Mouse (Mus musculus) neural tube, embryonic 12.5 days (tissue): Measurements from ENCODE around the gene Dscaml1. TPM values are rescaled to one million over a fixed set of nuclear protein-coding genes. Genes with fewer than 3 reads are reported as not detected.

Experiments used
- ATAC-seq: fragments of 200-750 bp; cut with Nextera tagmentation; 2 replicates; pipeline ENCODE4 v1.8.0; 2017; ENCODE audit warnings: low read depth, mild to moderate bottlenecking, moderate TSS enrichment, moderate library complexity; ENCODE audit not compliant: low FRiP score
- H3K27ac ChIP-seq: fragments of 300-500 bp; sonication (generic); 2 replicates; pipeline ENCODE4 v1.5.1; 2016
- H3K27me3 ChIP-seq: fragments of 300-500 bp; sonication (generic); replicated peaks from 2 replicates; pipeline ENCODE4 v1.6.1; 2016; ENCODE audit warnings: mild to moderate bottlenecking
- H3K36me3 ChIP-seq: fragments of 300-500 bp; sonication (generic); 2 replicates; pipeline ENCODE4 v1.6.1; 2016; ENCODE audit warnings: mild to moderate bottlenecking
- H3K4me1 ChIP-seq: fragments of 300-500 bp; sonication (generic); 2 replicates; pipeline ENCODE4 v1.6.1; 2016
- H3K4me2 ChIP-seq: fragments of 300-500 bp; sonication (generic); replicated peaks from 2 replicates; pipeline ENCODE4 v1.6.1; 2016; ENCODE audit warnings: mild to moderate bottlenecking
- H3K4me3 ChIP-seq: fragments of 300-500 bp; sonication (generic); 2 replicates; pipeline ENCODE4 v1.5.1; 2016
- H3K9ac ChIP-seq: fragments of 300-500 bp; sonication (generic); 2 replicates; pipeline ENCODE4 v1.6.1; 2016; ENCODE audit warnings: mild to moderate bottlenecking
- H3K9me3 ChIP-seq: fragments of 300-500 bp; sonication (generic); 2 replicates; pipeline ENCODE4 v1.6.1; 2016; ENCODE audit warnings: mild to moderate bottlenecking
- WGBS: fragments of 180-500 bp; shearing (Covaris S2); methylation state at CpG from one replicate; pipeline ENCODE4 v1.1.7; 2016; 5-methylcytosine and 5-hydroxymethylcytosine counted together
- polyA plus RNA-seq: library from polyadenylated mRNA; unstranded; fragments of >200 nt; fragmentation: Nextera tagmentation; extraction: Ambion mirVana; gene quantifications from 2 replicates; pipeline ENCODE4 v1.2.1, GENCODE M21; 2016

Dscaml1 gene
- 6.4 and 6.5 TPM in 2 replicates for polyA plus RNA-seq

DNA sequence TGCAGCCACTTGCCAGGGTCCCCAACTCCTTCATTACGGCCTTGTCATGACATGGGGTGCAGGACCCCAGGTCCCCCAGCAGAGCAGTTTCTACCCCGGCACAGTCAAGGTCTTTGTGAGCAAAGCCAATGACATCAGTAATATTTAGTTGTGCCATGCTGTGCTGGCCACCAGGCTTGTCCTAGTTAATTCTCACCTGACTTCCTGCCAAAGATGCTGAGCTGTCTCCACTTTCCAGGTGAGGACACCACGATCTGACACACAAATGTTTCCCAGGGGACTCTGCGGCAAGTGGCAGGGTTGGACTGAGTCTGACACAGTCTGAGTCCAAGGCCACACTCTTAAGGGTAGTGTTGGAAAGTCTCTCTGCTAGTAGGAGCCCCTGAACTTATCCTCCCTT, at the start of gene Dscaml1:
Gene Dscaml1 (plus strand): TSS at position 173 of the 400 bp plus-strand sequence.
- Histone ChIP-seq H3K9me3 (no peaks in the 10 kb centered on the region), H3K4me1 (peaks cover 16% of the 10 kb centered on the region), H3K9ac (no peak within 1 kb of the TSS), H3K27ac (no peak within 1 kb of the TSS), H3K27me3 (peaks cover 39% of the 10 kb centered on the region), H3K36me3 (no peaks in the 10 kb centered on the region), H3K4me3 (no peak within 1 kb of the TSS), H3K4me2 (no peak within 1 kb of the TSS)
- no peak for ATAC-seq
- WGBS, result 80% methylated on average over 4 of the region's 4 CpGs

DNA sequence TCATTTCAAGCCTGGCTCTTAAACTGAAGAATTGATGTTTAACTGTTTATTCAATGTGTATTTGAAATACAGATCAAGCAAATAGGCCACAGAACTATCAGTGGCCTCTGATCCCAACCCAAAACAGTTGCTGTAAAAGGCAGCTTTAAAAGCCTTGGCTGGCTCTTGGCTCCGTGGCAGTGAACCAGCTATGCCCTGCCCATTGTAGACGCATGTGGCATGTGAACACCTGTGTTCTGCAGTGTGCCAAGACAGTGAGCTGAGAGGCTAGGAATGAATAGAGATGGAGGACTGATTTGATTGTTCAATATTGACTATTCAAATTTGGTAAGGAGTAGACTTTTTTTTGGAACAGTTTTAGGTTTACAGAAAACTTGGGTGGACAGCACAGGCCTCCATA, 49.5 kb upstream of the Dscaml1 start:
- Histone ChIP-seq H3K9ac (no peak overlapping the region), H3K27ac (no peak overlapping the region), H3K9me3 (no peaks in the 10 kb centered on the region), H3K36me3 (no peaks in the 10 kb centered on the region), H3K27me3 (no peaks in the 10 kb centered on the region), H3K4me3 (no peak overlapping the region), H3K4me1 (peaks cover 20% of the 10 kb centered on the region), H3K4me2 (no peak overlapping the region)
- 92% methylated on average over 2 of the region's 2 CpGs for WGBS
- ATAC-seq, result no peak

DNA sequence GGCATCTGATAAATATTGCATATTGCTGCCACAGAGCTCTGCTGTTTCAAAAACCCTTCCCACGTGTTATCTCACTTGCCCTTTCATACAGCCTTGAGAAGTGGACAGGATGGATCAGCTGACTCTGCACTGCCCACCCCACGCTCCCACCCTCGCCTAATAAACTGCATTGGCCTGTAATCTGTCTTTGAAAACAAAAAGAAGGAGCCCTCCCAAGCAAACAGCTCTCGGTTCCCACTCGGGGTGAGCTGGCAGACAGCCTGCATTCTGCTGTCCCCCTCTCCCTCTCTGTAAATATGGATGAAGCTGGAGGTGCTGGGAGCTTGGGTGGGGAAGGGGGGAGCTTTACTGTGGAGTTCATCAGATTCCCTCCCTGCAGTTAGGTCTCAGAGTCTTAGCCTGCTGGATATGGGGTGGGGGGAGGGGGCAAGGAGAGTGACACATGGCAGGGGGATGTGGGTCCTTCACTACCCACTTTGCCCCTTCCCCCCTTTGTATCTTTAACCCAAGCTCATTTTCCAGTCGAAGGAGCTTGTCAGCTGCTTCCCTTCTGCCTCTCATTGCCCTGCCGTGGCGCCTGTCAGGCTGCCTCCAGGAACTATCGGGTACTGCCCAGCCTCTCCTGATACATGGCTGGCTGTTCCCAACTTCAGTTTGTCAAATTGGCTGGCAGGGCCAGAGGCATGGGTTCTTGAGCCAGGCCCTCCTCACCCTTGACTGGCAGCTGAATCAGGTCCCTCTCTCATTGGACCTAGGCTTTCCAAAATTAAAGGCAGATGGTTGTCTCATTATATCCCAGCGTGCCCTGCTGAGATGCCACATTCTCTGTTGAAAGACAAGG, 45.8 kb upstream of the Dscaml1 start:
- 58% methylated on average over 10 of the region's 10 CpGs for WGBS
- H3K36me3 ChIP-seq, result no peaks in the 10 kb centered on the region
- no peak overlapping the region for H3K27ac ChIP-seq
- H3K4me3 ChIP-seq, result no peak overlapping the region
- H3K9me3 ChIP-seq, result no peaks in the 10 kb centered on the region
- H3K4me2 ChIP-seq, result no peak overlapping the region
- no peak overlapping the region for H3K9ac ChIP-seq
- H3K4me1 ChIP-seq, result peaks cover 12% of the 10 kb centered on the region
- H3K27me3 ChIP-seq, result no peaks in the 10 kb centered on the region
- ATAC-seq, result peak; percentile 33; the same call in 1 of the 2 replicates

DNA sequence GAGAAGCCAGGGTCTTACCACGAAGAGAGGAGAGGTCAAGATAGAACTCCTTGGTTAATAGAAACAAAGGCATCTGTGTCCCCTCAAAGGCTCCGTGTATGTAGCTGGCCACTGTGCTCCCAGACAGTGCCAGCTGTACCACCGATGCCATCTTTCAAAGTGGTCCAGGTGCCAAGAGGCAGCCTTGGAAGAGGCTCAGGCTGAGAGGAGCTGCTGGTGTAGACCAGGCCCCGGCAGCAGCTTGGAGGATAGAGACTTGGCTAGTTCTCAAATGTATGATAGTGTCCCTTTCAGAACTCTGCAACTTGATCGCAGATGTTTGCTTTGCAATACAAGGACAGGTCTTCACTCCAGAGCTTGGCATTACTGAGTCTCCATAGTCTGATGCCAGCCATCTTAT, 44.1 kb upstream of the Dscaml1 start:
- Histone ChIP-seq H3K4me2 (no peak overlapping the region), H3K36me3 (no peaks in the 10 kb centered on the region), H3K4me1 (peaks cover 12% of the 10 kb centered on the region), H3K27ac (no peak overlapping the region), H3K9ac (no peak overlapping the region), H3K27me3 (no peaks in the 10 kb centered on the region), H3K9me3 (no peaks in the 10 kb centered on the region), H3K4me3 (no peak overlapping the region)
- 87% methylated on average over 5 of the region's 5 CpGs for WGBS
- ATAC-seq, result no peak

DNA sequence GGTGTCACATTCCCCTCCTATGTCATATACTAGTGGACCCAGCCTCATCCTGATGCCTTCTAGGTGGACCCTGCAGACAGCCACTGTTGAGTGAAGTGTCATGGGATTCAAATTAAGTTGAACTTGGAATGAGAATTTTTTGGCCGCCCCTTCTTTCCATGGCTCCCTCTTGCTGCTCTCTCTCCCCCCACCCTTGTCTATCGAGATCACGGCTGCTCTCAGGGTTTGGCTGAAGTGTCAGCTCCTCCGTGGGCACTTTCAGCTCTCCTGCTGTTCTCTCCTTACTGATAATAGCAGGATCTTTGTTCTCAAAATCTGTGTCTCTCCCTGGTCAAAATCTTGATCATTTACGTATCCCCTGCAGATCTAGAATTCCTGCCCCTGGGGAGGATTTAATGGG, 43.6 kb upstream of the Dscaml1 start:
- Histone ChIP-seq H3K27me3 (no peaks in the 10 kb centered on the region), H3K4me2 (no peak overlapping the region), H3K4me1 (peaks cover 12% of the 10 kb centered on the region), H3K36me3 (no peaks in the 10 kb centered on the region), H3K4me3 (no peak overlapping the region), H3K9me3 (no peaks in the 10 kb centered on the region), H3K9ac (no peak overlapping the region), H3K27ac (no peak overlapping the region)
- 79% methylated on average over 5 of the region's 5 CpGs for WGBS
- ATAC-seq, result no peak

DNA sequence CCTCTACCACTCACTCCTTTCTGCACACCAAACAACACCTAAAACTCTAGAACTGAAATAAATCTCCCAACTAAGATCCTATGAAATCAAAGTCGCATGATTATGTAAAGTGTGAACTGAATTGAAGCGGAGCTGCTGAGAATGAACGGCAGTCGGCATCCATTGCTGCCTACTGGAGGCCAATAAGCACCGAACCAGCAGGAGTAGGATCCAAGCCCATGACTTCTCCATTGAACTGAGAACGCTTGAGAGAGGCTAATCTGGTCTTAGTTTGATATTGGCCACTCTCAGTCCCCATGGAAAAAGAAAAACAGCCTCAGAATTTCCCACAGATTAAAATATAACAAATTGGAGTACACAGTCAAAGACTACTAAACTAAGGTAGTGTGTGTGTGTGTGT, 42.5 kb upstream of the Dscaml1 start:
- H3K9me3 ChIP-seq, result no peaks in the 10 kb centered on the region
- no peaks in the 10 kb centered on the region for H3K27me3 ChIP-seq
- no peak overlapping the region for H3K27ac ChIP-seq
- H3K4me1 ChIP-seq, result peaks cover 12% of the 10 kb centered on the region
- no peak overlapping the region for H3K9ac ChIP-seq
- H3K4me2 ChIP-seq, result no peak overlapping the region
- no peaks in the 10 kb centered on the region for H3K36me3 ChIP-seq
- whole genome bisulfite sequencing, result 95% methylated on average over 6 of the region's 6 CpGs
- ATAC-seq, result no peak
- H3K4me3 ChIP-seq, result no peak overlapping the region

DNA sequence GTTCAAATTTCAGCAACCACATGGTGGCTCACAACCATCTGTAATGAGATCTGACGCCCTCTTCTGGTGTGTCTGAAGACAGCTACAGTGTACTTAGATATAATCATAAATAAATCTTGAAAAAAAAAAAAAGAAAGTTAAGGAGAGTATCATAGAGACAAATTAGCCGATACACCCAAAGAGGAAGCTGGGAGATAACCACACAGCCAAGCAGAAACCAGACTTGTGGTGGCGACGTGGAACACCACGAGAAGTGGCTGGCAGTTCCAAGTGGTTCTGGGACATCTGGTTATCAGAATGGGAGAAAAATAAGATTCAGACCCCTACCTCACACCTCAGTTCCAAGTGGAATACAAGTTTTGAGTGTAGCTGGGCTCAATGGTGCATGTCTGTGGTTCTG, 39.7 kb upstream of the Dscaml1 start:
- H3K36me3 ChIP-seq, result no peaks in the 10 kb centered on the region; the same call in 1 of the 2 replicates
- no peak overlapping the region for H3K4me3 ChIP-seq
- no peaks in the 10 kb centered on the region for H3K4me1 ChIP-seq
- no peak for ATAC-seq
- no peak overlapping the region for H3K27ac ChIP-seq
- no peaks in the 10 kb centered on the region for H3K9me3 ChIP-seq
- H3K4me2 ChIP-seq, result no peak overlapping the region
- 90% methylated on average over 5 of the region's 5 CpGs for WGBS
- no peaks in the 10 kb centered on the region for H3K27me3 ChIP-seq
- no peak overlapping the region for H3K9ac ChIP-seq

DNA sequence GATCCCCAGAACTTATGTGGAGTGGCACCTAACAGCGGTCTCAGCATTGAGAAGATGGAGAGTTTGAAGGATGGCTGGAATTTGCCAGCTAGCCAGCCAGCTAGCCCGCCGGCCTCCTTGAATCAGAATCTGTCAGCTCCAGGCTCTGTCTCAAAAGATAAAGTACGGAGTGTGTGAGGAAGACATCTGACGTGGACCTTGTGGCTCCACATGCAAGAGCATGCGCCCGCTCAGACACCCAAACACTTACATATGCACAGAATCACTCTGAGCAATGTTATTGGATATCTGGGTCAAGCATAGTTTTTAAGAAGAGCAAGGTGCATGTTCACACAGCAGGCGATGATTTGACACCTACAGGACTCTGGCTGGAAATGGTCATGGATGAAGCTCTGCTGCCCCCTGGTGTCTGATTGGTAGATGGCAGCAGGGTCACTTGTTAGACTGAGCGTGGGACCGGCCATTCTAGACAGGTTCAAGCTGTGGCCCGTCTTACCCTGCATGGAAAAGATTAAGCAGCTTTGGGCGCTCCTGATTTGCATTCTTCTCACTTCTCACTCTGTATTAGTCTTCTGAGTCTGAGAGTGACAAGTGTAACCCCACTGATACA, 37.9 kb upstream of the Dscaml1 start:
- Histone ChIP-seq H3K9ac (no peak overlapping the region), H3K27ac (no peak overlapping the region), H3K9me3 (no peaks in the 10 kb centered on the region), H3K36me3 (peaks cover 14% of the 10 kb centered on the region), H3K4me3 (no peak overlapping the region), H3K4me2 (no peak overlapping the region), H3K4me1 (no peaks in the 10 kb centered on the region), H3K27me3 (no peaks in the 10 kb centered on the region)
- no peak; the same call in 1 of the 2 replicates for ATAC-seq
- WGBS, result 47% methylated on average over 12 of the region's 12 CpGs

DNA sequence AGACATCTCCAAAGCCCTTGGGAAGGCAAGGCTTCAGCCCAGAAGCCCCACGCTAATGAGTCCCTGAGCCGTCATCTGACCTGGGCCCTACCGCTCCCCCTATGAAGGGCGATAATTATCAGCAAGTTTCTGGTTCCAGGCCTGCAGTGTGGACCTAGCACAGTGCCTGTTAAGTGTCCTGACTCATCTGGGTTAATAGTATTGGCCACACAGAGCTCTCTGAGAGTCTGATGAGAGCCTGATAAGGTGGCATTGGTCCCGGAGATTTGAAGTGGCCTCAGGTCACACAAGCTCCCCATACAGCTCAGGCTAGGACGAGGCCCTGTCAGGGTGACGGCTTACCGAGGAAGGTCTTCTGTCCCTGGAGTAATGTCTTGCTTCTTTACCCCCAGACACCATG, 36.8 kb upstream of the Dscaml1 start:
- no peaks in the 10 kb centered on the region for H3K27me3 ChIP-seq
- no peak for ATAC-seq
- H3K4me3 ChIP-seq, result no peak overlapping the region
- 89% methylated on average over 8 of the region's 8 CpGs for WGBS
- H3K9me3 ChIP-seq, result no peaks in the 10 kb centered on the region
- peaks cover 24% of the 10 kb centered on the region for H3K36me3 ChIP-seq
- H3K27ac ChIP-seq, result no peak overlapping the region
- H3K9ac ChIP-seq, result no peak overlapping the region
- H3K4me1 ChIP-seq, result no peaks in the 10 kb centered on the region
- H3K4me2 ChIP-seq, result no peak overlapping the region

DNA sequence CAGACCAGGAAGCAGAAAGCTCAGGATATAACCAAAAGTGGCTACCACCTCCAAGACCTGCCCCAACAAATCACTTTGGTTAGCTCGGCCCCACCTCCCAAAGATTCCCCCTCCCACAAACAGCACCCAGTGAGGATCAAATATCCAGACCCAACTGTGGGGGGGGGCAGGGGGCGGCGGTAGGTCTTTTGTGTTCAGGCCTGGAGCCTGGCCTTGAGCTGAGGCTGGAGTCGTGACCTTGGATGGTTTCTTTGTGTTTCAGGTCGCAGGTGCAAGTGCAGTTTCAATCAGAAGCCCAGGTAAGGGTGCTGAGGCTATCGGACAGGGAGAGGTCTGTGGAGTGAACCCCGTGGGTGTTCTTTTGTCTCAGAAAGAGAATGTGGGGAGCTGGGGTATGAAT, 35.1 kb upstream of the Dscaml1 start:
- H3K4me3 ChIP-seq, result no peak overlapping the region
- peaks cover 36% of the 10 kb centered on the region for H3K36me3 ChIP-seq
- WGBS, result 70% methylated on average over 7 of the region's 7 CpGs
- no peak for ATAC-seq
- H3K27me3 ChIP-seq, result no peaks in the 10 kb centered on the region
- no peaks in the 10 kb centered on the region for H3K9me3 ChIP-seq
- H3K9ac ChIP-seq, result no peak overlapping the region
- no peaks in the 10 kb centered on the region for H3K4me1 ChIP-seq
- no peak overlapping the region for H3K27ac ChIP-seq
- H3K4me2 ChIP-seq, result no peak overlapping the region

DNA sequence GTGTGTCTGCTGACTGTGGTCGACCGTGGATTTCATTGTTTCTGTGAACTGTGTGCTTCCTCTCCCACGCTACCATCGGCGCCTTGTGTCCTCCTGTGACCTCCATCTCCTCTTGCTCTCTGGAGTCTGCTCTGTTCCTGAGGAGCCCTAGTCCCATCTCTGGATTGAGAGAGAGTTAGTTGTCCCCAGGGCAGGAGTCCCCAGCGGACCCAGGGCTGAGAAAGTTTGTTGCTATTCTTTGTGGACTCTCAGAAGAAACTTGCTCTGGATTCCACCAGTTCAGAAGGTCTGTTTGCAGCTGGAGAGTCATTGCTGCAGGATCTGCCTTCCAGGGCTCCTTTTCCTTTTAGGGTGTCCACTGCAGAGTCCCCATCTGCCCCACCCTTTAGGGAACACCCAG, 31.2 kb upstream of the Dscaml1 start:
- no peaks in the 10 kb centered on the region for H3K9me3 ChIP-seq
- ATAC-seq, result no peak
- peaks cover 36% of the 10 kb centered on the region for H3K36me3 ChIP-seq
- no peaks in the 10 kb centered on the region for H3K4me1 ChIP-seq
- H3K4me2 ChIP-seq, result no peak overlapping the region
- H3K27ac ChIP-seq, result no peak overlapping the region
- H3K27me3 ChIP-seq, result no peaks in the 10 kb centered on the region
- WGBS, result 88% methylated on average over 6 of the region's 6 CpGs
- no peak overlapping the region for H3K4me3 ChIP-seq
- no peak overlapping the region for H3K9ac ChIP-seq

DNA sequence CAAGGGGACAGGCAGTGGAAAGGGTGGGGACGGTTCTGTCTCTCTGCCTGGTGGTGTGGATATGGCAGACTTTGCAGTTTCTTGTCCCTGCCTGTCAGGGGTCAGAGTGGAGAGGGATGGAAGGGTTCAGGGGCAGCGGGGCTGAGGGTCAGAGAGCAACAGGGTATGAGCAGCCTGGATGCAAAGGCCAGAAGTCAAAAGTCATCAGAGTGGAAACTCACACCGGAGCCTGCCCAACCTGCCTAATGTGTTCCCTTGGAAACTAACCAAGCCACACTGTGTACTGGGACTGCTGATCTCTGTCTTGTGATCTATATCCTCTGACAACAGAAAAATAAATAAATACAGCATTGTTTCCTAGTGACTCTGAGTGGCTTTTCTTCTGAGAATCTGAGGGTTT, 30.6 kb upstream of the Dscaml1 start:
- H3K27me3 ChIP-seq, result no peaks in the 10 kb centered on the region
- no peaks in the 10 kb centered on the region for H3K4me1 ChIP-seq
- peaks cover 36% of the 10 kb centered on the region for H3K36me3 ChIP-seq
- no peak for ATAC-seq
- no peak overlapping the region for H3K4me2 ChIP-seq
- H3K9me3 ChIP-seq, result no peaks in the 10 kb centered on the region
- 78% methylated on average over 3 of the region's 3 CpGs for WGBS
- no peak overlapping the region for H3K27ac ChIP-seq
- H3K9ac ChIP-seq, result no peak overlapping the region
- no peak overlapping the region for H3K4me3 ChIP-seq

DNA sequence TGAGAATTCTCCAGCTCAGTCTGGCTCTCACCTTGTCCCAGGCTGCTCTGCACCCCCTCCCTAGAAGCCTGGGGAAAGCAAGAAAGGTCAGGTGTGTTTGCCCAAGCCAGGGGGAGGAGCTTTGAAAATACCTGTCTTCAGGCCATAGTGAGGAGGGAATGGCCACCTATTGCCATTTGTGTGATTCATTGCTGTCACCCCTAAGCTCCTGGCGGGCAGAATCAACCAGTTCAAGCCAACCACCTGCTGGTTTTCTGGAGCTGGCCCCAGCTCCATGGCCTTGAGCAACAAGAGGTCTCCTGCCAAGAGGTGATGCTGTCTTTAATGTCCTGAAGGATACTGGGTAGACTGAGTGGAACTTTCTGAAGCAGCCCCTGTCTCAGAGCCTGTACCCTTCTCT, 28.1 kb upstream of the Dscaml1 start:
- Histone ChIP-seq H3K4me2 (no peak overlapping the region), H3K27ac (no peak overlapping the region), H3K36me3 (peaks cover 23% of the 10 kb centered on the region), H3K9me3 (no peaks in the 10 kb centered on the region), H3K9ac (no peak overlapping the region), H3K4me1 (no peaks in the 10 kb centered on the region), H3K4me3 (no peak overlapping the region), H3K27me3 (no peaks in the 10 kb centered on the region)
- ATAC-seq, result no peak
- 54% methylated on average over 1 of the region's 1 CpGs for WGBS
